Mouse (Mus musculus) cerebellum, postnatal 36 days (tissue): ENCODE measurements around the gene Pxt1.
A peak's percentile ranks its signal among the peaks of the same experiment; 100 is the strongest.

Source experiments
- DNase-seq, 2 experiments: peaks; one replicate each; pipeline ENCODE4 v3.0.0; 2021 to 2022; ENCODE audit warnings: mixed read lengths in 2 of 2

Pxt1 gene

DNA sequence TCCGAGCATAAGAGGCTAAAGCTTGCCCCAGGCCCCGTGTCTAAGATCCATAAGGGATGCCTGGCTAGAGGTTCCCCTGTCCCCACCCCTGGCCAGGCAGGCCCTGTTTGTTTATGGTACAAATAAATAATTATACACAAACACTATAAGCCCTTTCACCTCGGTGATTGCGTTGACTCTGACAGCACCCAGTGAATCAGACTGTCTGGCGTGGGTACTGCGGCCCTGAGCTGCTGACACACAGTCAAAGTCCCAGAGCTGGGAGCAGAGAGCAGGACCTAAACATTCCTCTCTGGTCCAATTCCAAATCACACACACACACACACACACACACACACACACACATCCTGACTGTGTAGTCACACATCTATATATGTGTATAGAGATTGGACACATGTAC lies 29.7 kb downstream of the Pxt1 start:
- no peak for DNase-seq

DNA sequence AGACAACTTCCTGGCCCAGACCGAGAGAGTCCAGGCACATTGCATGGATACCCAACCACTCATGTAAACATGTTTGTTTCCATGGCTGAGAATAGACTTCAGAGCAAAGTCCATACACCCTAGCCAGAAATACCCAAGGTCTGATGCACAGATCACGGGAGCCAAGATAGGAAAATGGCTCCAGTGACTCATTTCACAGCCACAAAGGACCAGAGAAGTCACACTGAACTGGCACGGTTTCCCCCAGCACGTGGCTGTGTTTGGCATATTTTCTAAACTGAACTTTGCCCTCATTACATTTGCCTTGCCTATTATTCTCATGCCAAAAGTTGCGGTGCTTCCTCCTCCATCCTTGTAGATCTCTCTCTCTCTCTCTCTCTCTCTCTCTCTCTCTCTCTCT lies 30.4 kb downstream of the Pxt1 start:
- DNase-seq, result no peak

DNA sequence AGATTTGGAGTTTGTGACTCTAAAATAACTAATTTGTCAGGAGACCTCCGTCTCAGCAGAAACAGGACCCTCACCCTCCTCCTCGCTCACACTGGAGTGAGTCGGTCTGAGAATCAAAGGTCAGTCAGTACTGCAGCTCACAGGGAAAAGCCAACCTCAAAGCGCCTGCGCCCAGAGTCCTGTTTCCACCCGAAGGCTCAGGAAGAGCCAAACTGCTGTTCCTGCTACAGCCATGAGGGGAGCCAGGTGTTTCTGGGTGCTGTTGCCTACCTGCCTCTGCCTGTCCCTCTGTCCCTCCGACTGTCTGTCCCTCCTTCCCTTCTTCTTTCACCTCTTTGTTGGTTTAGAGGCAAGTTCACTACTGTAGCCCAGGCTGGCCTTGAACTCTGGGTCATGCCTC lies 33.5 kb downstream of the Pxt1 start:
- DNase-seq, result no peak

DNA sequence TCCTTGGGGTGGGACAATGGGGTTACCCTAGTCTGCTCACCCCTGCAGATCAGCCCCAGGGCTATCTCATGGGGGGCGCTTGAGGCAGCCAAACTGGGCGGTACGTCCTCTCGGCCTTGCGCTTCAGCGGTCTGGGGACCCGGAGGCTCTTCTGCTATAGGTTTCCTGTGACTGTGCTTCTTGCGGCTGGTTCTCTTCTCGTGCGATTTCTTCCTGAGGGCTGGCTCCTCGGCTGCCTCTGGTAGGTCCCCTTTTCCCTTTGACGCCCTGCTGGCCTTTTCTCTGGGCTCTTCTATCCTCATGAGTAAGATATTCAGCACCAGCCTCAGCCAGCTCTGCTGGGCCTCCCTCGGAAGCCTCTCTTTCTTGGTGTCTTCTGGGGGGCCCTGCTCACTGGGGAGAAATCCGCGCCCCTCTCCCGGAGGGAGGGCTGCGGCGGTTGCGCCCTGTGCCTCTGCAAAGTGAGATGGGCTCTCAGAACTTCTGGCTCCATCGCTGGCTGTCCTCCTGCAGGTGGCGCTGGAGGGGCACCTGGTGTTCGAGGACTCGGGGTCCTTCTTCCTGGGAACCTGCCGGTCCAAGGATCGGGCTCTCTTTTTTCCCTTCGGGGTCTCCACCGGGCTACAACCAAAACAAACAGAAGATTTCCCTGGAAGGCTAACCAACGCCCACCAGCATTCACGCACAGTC lies 34.2 kb downstream of the Pxt1 start:
- DNase-seq, result peak; percentile 16 to 24

DNA sequence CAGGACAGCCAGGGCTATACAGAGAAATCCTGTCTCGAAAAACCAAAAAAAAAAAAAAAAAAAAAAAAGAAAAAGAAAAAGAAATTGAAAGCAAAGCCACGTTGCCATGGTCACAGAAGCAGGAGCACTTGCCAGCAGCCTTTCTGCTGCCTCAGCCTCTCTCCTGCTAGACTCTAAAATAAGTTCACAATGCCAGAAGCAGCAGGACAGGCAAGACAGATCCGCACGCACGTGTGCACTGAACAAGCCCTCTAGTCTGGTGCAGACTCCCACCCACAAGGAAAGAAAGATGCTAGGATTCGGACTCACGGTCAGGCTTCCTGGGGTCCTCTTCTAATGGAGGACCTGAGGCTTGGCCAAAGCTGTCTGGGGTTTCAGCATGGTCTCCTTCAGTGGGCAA lies 35.7 kb downstream of the Pxt1 start:
- no peak for DNase-seq

DNA sequence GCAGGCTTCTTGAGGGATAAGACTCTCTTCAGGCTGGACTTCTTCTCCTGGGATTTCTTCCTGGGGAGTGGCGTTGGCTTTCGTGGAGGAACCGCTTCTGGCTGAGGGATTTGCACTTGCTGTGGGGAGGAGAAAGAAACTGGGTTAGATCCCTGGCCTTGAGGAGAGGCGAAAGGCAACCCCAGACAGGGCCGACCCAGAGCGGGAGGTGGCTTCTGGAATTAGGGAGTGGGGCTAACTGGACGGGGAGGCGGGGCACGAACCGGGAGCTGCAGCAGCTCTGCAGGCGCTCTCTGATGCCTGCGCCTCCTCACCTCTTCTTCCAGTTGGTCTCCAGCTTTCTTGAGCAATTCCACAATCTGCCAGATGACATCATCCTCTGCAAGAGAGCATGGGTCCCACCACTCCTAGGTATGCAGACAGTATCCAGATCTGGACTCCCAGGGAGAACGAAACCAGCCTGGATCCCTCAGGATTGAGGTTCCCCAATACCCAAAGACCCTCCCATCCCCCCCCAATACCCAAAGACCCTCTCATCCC lies 38.2 kb downstream of the Pxt1 start:
- no peak for DNase-seq

DNA sequence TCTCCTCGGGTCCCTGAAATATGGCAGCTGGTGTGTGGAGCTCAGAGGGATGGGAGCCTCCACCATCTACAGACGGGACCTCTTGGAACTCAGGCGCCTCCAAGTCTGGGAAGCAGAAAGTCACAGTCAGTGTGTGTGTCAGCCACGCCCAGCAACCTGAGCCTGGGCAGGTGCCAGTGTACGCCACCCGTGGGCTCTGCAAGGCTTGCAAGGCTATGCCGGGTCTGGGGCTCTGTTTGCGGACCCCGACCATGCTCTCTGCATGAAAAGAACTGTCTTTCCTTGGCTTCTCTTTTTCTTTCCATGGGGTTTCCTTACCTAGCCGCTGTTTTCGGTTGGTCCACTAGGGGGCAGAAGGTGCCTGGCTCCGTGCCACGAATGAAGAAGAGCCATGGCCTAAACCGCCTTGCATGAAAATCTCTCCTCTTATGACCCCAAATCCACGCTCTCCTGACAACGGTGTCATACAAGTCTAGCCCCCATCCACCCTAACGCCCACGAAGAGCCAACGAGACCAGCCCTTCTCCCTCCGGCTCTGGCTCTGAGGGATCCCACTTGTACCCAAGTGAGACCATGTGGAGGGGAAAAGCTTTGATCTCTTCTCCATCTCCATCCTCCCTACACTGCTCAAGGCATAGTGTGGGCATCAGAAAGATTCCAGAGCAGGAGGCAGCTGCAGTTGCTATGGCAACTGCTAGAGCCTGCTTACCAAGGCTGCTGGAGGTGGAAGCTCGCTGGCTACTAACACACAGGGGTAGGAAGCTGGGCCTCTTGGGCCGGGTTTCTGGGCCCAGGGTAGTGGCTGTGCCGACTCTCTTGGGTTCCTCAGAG lies 38.9 kb downstream of the Pxt1 start:
- peak; percentile 73 to 79 for DNase-seq

DNA sequence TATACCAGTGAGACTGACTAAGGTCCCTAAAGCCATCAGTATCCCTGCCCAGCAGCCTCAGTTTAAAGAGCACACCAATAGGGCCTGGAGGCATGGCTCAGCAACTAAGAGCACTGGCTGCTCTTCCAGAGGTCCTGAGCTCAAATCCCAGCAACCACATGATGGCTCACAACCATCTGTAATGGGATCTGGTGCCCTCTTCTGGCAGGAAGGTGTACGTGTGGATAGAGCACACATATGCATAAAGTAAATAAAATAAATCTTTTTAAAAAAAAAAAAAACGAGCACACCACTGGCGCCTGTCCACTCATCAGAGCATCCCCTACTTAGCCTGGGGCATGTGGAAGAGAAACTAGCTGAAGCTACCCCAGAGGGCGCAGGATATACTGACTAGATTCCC lies 42.1 kb downstream of the Pxt1 start:
- DNase-seq, result no peak

DNA sequence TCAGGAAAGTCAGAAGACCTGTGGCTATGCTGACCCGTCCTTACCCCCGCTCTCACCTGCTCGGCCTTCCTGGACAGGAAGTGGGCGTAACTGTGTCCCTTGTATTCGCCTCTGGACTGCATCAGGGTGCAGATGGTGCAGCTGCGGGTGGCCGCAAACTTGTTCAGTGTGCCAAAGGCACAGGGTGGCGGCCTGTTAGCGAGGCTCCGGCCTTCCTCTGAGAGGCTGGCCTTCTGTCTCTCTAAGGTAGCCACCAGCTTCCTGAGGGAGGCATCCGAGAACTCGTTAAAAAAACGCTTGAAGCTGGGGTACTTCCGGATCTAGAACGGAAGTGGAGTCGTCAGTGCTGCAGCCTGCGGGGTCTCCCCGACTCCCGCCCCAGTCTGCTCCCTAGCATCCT lies 44.2 kb downstream of the Pxt1 start:
- DNase-seq, result peak; percentile 63 to 77

DNA sequence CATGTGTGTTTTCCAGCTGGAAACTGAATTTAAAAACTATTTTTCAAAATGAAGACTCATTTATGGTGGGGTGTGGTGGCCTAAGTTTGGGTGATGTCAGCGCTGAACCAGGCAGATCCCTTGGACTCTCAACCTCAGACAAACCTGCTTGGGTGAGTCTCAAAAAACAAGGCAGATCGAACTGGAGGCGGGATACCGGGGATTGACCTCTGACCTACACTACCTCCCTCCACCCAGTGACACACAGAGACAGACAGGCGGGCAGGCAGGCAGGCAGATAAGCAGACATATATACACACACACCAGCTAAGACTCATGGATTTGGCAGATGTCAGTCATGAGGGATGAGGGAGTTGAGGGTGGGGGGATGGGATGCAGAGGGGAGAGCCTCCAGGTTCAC lies 45.4 kb downstream of the Pxt1 start:
- no peak for DNase-seq

DNA sequence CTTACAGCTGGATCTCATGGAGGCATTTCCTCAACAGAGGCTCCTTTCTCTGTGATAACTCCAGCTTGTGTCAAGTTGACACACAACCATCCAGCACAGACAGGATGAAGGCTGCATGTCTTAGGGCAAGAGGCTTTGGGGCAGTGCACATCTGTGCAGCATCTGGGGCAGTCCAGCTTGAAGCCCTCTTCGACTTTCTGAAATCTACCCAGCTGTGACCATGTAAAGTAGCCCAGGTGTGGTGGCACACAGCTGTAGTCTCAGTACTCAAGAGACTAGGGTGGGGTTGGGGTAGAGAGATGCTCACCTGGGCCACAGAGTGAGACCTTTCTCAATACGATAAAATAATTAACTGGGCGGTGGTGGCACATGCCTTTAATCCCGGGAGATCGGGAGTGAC lies 45.8 kb downstream of the Pxt1 start:
- no peak for DNase-seq

DNA sequence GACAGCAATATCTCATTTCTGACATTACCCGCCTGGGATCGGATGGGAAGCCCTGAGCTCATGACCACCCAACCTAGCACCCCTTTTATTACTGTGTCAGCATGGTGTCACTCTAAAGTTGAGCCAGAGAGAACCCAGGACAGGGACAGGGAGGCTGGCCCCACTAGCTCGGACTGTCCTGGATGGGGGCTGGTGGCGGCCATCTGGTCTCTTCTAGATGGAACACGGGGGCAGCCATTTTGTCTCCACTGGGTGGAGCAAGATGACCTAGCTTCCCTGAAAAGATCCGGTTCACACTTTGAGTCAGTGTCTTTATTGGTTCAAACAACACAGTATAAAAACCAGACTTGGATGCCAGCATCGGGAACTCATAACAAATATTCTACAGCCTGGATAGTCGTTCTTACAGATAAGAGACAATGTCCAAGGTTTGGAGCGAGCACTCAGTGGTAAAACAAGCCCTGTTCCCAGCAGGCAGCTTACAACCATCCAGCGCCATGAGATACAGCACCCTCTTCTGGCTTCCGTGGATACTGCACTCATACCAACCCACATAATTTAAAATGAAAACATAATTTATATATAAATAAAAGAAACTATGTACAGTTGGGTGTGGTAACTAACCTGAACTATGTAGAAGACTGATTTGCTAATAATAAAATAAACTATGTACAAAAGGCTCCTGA lies 47.4 kb downstream of the Pxt1 start:
- no peak for DNase-seq

DNA sequence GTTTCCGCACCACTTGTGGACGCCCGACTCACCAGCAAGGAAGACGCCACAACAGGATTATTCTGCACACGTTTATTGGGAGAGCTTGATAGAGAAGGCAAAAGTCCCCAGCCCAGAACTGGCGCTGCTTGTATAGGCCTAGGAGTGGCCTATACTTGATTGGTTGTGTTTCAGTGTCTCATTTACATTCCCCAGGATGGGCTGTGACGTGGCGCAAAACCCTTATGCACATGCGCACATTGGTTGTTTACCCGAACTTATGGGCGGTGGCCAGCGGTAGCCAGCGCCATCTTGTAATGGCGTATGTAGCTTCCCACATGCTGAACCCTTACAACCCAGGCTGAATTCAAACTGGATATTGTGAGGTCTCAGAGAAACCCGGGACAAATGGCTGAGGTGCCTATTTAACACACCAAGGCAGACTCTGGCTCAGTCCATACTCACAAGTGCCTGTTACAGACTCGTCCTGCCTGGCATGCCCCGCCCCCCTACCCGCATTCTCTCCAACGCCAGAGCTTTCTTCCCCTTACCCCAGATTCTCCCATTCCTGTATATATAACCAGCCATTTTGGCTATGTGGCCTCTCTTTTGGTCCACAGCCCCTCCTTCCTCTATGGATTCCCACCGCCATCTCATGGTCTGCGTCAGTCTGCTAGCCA lies 48.3 kb downstream of the Pxt1 start:
- no peak for DNase-seq

DNA sequence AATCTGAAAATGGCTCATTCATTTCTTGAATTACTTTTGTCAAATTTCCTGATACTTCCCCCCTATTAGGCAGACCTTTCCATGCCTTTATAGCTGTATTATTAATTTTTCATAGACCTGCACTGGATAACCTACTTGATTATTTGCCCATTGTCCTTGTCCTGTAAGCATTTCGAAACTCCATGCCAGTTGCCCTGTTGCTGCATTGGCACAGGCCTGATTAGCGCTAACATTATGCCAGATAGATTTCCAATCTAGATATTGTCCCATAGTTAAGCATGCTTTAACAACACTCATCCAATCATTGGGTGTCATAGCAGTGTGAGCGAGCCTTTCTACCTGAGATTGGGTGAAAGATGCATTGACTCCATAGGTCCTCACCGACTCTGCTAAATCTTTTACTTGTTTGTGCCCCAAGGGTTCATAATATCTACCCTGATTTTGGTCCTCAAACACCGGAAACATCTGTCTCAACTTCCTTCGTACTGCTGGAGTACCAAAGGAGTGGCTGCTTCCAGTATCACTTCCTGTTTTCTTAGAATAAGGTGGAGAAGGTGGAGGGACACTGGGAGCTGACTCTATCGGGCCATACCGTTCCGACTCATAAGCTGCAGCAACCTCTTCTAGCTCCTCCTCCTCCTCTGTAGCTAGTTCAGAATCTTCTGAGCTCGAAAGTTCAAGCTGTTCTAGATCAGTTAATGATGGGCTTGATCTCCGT lies 49.4 kb downstream of the Pxt1 start:
- no peak for DNase-seq

DNA sequence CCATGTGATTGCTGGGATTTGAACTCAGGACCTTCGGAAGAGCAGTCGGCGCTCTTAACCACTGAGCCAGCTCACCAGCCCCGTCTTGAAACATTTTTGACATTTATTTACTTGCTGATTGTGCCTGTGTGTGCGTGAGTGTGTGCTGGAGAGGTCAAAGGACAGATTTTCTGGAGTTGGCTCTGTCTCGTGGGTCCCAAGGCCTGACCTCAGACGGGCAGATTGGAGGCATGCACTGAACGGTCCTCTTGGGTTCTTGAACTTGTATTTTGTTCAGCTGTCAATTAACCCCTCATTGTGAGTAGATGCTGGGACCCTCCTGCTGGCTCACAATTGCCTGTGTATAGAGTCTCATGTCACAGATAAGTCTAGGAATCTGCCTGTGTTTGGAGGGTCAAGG lies 57.4 kb downstream of the Pxt1 start:
- no peak for DNase-seq

DNA sequence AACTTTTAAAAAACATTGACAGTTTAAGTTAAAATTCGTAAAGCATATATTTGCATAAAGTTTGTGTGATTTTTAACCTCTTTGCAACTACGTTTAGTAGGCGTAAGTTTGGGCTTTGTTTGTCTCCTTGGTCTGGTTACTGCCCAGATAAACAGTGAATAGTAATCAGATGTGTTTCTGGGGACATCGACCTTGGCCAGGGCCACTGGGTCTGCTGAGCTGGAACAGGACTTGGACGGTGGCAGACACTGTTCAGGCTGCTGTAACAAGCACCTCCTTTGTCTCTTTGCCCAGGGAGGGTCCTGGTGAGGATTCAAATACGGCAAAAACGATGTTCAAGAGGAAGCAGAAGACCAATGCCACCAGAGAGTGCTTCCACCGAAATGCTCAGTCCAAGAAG lies 58.4 kb downstream of the Pxt1 start:
- DNase-seq, result no peak
